Mouse (Mus musculus): ENCODE data around the gene Gm19426. TPM values are rescaled to one million over a fixed set of nuclear protein-coding genes. Genes with fewer than 3 reads are reported as not detected.
"Not testable (repeated sequence)": the region's sequence is repeated elsewhere in the genome, so short reads cannot be mapped to it uniquely, and the experiment has no call there.

Gm19426 gene
- total RNA-seq, 2 experiments from 2014 or later, result 2.8 to 3.4 TPM

DNA sequence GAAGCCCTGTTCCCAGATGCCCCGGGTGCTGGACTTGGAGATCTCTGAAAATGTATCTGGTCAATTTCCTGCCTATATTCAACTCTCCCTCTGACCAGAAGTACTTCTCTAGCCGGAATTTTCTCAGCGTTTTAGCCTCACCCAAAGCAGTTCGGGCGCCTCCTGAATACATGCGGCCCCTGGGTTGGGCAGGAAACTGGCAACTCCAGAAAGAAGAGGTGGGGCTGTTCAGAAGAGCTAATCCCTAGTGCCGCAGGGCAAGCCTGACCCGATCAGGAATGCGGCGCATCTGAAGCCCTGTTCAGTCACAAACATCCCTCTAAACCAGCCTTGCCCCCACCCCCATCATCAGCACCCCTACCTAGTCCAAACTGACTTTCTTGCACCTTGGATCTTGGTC is 671 bp upstream of the Gm19426 start:
- no peak for DNase-seq

DNA sequence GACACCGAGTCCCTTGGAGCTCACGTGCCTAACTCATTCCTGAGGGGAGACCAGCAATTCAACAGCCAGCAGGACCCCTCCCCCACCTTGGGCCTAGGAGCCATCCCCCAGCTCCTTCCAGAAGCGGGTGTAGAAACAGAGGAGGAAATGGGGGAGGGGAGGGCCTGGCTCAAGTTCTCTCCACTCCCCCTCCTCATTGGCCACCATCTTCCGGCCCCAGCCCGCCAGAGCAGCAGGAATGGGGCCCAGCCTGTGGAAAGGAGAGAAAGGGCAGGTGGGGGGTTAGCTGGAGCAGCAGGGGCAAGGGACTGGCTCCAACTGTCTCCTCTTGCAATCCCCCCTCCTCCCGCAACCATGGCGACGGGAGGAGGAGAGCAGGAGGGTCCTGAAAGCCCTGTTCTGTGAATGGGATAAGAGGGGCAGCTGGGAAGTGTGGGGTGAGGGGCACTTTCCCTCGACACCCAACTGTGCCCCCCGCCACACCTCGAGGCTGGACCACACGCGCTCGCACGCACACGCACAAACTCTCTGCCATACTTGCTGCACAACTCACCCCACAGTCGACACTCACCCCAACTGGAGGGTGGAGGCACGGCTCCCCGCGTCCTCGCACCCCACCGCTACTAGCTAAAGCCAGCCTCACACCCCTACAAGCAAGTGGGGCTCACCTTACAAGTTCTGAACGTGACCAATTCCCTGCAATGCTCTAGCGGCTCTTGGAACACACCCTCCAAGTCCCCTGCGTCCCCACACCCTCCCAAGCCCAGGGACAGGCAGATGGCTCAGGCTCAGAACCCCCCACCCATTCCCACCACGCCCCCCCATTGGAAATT is 788 bp downstream of the Gm19426 start:
- peak in 1 of 2 experiments; percentile 28 for DNase-seq

DNA sequence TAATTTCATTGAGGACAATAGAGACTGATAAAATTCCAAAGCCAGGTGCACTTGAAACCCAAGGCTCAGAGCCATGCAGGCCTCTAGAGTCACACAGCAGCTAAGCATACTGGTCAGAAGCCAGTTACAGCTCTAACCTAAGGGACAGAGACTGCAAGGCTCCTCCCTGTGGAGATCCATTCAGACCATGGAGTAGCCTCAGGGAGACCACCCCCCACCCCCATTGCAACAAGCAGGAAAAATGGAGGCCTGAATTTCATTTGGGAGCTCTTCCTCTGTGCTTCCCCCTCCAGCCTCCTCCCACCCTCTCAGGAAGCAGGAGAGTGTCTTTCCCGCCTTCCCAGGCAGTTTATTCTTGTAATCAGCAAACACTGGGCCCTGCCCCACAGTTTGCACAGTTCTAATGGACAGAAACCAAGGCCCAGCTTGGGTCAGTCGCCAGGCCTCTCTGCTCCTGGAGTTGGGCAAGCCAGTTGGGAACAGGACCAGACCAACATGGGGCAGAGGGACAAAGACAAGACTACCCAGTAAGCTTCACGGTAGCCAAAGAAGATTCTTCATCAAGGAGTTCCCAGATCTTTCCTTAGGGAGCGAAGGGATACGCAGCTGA is 1.5 kb downstream of the Gm19426 start:
- DNase-seq, result no peak

DNA sequence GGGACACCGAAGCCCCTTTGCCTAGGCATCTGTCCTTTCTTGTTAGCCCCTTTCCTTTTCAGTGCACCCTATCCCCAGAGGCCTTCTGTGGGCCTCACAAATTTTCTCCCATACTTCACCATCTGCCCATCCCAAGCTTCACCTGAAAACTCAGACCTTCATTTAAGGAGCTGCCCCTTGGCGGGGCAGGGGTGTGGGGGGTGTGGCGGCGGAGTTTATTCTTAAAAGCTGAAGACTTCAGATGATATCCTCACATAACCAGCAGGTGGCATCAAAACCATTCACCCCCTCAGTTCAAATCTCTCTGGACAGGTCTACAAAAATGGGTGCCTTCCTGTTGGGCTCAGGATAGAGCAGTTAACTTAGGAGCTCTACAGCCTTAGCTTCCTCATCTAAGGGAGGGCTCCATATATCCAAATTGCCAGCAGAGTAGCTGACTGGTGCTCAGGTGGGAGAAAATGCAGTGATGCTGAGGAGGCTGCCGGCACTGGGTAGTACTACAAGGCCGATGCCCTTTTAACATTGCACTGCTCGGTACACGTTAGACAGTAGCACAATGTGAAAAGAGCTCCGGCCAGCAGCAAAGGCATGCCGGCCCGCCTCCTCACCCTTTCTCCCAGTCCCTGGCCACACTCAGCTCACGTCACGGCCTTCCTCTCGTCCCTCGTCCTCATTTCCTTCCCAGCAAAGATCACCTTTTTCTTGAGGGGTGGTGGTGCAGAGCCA is 2.7 kb downstream of the Gm19426 start:
- DNase-seq, result no peak

DNA sequence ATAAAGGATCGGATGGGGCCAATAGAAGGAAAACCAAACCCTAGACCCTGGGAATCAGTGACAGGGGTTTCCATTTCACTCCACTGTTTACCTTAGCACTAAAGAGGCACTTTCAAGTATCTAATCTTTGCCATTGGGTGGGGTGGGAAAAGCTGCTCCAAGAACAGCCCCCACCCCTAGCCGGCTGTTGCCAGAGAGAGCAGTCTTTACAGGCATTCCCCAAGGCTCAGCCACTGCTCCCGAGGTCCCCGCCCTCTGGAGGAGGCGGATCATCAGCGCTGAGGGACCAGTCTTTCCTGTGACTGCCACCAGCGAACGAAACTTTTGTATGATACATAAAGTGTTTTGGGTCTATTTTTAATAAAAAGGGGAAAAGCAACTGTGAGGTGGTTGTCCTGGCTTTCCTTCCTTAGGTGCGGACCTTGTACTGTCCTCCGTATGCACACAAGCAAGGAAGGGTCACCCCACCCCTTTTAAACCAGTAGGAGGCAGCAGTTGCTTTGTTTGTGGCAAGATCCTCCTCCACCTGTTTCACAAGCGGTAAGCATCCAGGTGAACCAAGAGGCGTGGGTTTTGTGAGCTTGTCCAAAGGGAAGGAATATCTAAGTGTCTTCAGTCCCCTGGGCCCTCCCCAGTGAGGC is 5.1 kb downstream of the Gm19426 start:
- DNase-seq, result no peak

DNA sequence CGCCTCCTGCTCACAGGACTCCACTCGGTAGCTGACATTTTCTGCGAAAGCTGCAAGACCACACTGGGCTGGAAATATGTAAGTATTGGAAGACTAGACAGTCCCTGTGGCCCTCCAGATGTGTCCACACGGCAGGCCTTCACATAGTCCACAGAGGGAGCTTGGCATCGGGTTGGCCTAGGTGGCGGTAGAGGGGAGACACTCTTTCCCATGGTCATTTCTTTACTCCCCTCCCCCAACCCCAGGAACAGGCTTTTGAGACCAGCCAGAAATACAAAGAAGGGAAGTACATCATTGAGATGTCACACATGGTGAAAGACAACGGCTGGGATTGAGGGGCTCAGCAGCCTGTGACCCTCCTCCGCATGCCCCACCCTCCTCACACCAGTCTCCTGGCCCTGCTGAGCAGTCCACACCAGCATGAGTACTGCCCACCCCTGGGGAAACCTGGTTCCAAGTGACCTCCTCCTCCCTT is 6.0 kb downstream of the Gm19426 start:
- DNase-seq, result no peak

DNA sequence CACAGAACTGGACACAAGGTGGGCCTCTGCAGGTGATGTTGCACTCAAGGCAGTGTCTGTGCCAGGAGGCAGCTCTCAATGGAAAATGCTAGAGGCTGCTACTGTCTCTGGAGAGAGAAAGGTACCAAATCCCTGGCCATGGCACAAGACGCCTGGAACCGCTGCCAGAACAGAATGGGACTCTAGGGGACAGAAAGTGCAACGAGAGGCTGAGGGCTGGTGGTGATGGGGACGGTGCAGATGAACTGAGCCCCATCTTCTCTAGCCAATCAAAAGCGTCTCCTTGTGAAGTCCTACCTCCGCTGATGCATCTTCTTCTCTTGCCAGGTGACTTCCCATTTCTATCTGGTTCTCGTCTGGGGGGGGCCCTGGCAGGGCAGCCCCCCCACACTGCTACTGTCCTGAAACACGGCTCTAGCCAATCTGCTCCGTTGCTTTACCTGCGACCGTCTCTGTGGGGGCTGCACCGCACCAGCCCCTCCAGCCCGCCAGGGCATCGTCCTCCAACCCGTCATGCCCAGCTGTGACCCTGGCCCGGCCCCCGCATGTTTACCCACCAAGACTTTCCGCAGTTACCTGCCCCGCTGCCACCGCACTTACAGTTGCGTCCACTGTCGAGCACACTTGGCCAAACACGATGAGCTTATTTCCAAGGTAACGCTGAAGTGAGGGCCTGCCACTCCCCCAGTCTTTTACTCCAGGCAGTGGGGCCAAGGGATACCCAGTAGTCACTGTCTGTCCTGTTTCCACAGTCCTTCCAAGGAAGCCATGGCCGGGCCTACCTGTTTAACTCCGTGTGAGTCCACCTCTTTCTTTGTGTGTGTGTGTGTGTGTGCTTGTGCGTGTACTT is 6.9 kb downstream of the Gm19426 start:
- no peak for DNase-seq

DNA sequence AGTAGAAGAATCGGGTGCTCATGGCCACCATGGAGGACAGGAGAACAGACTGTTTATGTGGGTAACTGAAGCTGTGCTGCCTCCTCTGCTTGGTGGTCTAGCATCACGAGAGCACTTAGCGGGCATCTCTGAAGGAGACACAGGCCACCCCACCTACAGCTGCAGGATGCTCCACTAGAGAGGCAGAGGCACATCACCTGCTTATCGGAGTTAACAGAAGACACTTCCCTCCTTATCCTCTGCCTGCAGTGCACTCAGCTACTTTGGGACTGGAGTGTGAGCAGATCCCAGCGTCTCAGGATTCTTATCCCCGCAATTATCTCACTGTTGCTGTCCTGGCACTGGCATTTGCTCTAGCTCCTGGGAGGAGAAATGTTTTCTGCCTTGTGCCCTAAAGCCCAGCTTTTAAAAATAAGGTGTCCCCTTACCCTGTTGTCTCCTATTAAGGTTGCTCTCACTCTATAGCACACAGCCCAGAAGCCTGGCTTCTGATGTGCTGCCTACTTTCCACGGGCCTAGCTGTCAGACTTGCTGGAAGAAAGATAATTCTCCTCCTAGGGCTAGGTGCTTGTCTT is 8.0 kb downstream of the Gm19426 start:
- no peak for DNase-seq

DNA sequence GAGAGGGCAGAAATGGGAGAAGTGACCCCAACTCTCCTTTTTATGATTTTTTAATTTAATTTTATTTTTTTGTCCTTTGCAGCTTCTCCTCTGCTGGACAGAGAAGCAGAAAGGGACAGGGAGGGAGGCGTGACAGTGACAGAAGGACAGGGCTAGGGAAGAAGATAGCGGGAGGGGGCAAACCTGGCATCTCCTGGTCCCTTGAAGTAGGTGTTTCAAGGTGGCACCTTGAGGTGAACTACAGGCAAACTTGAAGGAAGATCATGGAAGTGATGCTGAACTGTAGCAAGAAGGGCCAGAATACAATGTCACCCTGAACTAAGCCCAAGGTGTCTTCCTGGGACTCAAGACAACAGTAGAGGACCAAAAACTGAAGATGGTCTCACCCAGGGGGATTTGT is 8.5 kb downstream of the Gm19426 start:
- no peak for DNase-seq

DNA sequence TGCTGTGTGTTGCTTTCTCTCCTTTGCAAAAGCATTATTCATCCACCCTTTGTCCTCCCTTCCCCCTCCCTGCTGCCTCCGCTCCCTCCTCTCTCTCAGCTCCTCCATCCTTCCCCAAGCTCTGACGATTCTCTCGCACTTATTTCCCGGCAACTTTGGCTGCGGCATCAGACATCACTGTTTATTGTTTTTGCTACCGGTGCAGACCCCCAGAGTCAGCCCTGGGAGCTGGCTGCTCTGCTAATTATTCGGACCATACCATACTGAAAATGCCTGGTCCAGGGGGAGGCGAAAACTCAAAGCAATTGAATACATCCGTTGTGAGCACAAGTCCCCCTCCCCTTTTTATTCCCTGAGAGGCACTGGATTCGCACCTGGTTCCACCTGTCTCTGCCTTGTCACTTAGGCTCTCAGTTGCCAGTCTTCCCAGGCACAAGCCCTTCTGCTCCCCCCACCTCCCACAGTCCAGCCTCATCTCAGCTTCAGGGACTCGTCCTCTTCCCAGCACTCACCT is 9.0 kb downstream of the Gm19426 start:
- DNase-seq, result peak in 1 of 2 experiments; percentile 42

DNA sequence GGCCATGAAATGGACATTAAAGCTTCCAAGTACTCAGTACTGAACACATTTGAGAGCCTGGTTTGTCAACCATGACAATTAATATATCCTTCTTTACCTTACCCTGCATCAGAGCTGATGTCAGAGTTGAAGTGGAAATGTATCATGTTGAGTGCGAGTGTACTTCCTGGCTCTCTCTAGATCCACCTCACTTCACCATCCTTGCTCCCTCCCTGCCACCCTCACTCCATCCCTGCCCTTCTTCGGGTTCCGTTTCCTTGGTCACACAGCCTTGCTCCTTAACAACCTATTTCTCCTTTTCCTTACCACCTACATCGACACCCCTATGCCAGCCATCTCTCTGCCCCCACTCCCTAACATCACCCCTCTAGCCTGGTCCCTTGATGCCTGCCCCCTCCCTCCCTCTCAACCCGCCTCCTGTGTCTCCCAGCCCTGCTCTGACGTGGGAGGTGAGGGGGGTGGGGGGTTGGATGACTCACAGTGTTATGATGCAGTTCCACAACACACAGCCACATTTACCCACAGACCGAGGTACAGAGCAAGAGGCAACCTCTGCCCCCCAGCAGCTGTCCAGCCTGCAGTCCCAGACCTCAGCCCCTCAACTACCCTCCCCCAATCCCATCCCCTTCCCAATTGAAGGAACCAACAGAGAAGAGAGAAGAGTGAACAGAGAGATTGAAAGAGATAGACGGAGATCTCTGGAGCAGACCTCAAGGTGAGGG is 9.7 kb downstream of the Gm19426 start, which contains the start of gene Ypel4:
TSS of gene Ypel4 (plus strand) at position 480 of the 722 bp plus-strand sequence.
- peak; percentile 74 to 78 for DNase-seq

DNA sequence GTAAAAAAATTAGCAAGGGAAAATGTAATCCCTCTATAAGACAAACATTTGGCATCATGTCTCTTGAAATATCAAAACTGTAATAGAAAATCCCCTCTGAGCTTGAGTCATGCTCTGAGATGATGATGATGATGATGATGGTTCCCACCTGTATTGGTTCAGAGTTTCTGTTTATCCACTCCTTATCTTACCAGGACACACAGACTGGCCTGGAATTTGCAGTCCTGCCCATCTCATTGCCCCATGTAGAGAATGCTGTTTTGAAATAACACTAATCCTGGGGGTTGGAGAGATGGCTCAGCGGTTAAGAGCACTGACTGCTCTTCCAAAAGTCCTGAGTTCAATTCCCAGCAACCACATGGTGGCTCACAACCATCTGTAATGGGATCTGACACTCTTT is 11.1 kb downstream of the Gm19426 start:
- no peak for DNase-seq

DNA sequence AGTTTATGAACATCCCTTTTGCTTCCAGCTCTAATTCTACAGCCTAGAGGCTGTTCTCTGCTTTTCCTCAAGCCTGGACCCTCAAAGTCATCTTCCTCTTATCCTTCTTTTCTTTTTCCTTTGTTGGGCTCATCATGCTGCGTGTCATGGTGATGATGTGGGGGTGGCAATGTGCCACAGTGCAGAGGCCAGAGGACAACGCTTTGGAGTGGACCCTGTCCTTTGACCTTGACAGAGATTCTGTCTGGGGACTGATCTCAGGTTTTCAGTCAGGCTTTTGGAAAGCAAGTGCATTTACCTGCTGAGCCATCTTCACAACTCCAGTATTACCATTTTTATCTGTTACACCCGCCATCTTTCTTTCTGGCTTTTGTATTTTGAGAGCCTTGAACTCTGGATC is 12.2 kb downstream of the Gm19426 start:
- no peak for DNase-seq

DNA sequence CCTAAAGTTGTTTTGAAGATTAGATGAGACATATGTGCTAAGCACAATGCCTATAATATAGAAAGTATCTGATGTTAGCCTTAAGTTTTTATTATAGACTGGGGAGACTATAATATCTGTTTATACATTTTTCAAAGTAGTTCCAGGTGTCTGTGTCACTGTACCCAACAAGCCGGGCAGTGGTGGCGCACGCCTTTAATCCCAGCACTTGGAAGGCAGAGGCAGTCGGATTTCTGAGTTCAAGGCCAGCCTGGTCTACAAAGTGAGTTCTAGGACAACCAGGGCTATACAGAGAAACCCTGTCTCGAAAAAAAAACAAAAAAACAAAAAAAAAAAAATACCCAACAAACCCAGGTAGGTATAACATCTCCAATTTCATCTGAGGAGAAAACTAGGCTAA is 15.3 kb downstream of the Gm19426 start:
- DNase-seq, result not testable (repeated sequence)

DNA sequence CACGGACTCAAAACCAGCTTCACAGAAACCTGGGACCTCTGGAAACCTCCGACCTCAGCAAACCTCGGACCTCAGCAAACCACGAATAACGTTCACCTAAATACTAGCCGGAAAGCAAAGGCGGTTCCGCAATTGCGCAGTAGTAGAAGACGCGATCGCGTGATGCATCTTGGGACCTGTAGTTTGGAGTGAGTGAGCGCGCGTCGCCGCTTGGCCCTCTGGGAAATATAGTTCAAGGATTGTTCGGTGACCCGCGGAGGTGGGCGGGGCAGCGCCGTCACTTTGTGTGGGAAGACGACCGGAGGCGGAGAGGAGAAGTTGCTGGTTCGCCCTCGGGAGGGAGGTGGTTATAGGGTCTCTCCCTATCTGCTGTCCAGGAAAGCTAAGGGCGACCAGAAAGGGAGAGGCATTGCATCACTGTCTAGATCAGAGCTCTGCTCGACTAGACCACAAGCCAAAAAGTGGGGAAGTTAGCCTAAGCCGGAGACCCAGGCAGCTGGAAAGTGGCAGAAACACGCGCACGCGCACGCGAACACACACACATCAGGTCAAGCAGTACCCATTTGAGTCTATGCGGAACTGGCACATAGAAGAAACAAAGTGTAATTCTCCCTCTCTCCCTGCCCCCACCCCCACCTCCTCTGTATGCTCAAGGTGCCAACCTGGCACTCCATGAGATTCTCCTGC is 16.1 kb downstream of the Gm19426 start, which contains the start of gene Clp1:
TSS of gene Clp1 (minus strand) at position 179 of the 687 bp plus-strand sequence.
- DNase-seq, result peak; percentile 95

DNA sequence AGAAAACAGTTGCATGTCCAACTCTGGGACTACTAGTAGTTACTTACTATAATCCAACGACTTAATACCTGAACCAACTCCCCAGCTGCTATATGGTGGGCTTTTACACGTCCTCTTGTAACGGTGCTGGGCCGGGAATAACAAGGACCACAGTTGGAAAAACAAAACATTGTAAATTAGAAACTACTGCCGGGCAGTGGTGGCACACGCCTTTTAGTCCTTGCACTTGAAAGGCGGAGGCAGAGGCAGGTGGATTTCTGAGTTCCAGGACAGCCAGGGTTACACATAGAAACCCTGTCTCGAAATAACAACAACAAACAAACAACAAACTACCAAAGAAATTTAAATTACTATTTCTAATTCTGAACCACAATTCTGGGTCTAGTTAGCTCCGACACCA is 16.7 kb downstream of the Gm19426 start:
- no peak for DNase-seq

DNA sequence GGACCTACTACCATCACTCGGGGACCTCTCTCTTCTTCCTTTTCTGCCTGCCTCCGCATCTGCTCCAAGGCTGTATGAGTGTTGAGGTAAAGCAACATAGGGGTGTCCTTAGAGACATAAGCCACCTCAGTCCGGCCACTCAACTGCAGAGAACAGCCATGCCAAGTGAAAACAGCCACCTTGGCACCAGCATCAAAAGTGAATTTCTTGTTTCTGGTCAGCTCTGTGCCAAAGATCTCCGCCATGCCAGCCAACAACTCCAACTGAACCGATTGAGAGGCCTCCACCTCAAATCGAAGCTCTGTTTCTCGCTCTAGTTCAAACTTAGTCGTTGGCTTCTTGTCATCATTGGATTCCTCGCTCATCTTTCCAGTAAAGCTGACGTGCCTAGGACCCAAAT is 17.7 kb downstream of the Gm19426 start:
- no peak for DNase-seq

DNA sequence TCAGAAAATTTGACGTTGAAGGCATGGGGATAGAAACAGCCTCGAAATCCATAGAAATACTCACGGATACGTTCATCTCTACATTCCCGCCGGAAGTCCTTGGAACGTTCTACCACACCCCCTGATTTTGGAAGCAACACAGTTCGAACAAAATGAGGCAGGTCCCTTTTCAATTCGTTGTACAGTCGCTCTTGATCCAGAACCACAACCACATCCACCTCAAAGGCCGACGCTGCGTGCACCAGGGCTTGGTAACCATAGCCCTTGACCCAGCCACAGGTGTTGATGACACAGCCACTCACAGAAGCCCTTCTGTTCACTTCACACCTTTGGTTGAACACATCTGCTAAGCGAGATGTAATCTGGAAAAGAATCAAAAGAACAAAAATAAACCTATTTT is 19.6 kb downstream of the Gm19426 start:
- no peak for DNase-seq

DNA sequence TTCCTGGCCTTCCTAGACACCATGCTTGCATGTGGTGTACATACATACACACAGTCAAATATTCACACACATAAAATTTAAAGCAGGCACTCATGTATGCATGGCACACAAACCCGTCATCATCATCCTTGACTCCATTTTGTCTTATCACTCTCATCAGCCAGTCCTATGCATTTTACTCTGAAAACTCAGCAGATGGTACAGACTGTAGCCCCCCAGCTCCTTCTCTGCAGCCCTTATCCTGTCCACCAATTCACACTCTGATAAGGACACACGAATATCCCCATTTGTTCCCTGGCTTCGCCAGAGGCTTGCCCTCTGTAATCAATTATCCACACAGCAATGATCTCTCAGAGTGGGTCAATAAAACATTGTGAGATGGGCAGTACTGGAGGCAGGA is 22.3 kb downstream of the Gm19426 start:
- no peak for DNase-seq

DNA sequence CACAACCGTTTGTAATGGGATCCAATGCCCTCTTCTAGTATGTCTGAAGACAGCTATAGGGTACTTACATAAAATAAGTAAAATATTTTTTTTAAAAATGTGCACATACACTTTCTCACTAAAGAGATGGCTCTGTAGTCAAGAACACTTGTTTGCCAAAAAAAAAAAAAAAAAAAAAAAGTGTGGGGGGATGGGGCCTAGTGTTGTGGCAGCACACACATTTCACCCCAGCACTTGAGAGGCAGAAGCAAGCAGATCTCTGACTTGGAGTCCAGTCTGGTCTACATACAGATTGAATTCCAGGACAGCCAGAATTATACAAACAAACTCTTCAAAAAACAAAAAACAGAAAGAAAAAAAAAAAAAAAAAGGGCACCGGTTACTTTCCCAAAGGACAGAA is 22.7 kb downstream of the Gm19426 start:
- no peak for DNase-seq

All from layer of hippocampus, postnatal 36 days (tissue).